Mouse (Mus musculus): ENCODE measurements around the gene Olfr907.

Olfr907 gene

DNA sequence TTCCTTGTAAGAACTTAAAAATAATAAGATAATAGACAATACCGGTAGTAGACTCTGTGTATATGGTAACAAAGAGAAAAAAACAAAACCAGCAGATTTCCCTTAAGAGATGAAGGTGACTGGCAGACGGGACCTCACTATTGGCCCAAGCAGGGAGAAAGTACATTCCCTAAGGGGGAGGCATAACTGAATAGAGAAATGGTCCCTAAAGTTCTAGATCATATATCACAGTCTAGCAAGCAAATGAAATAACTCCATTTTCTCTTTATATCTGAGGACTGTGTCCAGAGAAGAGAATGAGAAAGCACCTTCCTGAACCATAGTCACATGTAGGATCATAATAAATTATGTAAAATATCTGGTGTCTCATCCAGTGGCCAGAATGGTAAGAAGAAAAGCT, at the start of gene Olfr907:
Gene Olfr907, plus strand, starts transcription at position 301 of the 400 bp plus-strand sequence.
- no peak for DNase-seq (ENCODE audit: low read depth)

GRCm38 (mm10) chr9:38447352-38447751, 48.2 kb upstream of the Olfr907 start, which contains the start of gene Olfr902:
Gene Olfr902, plus strand, starts transcription at chr9:38447652.
- no peak for DNase-seq (ENCODE audit: low read depth)

DNA sequence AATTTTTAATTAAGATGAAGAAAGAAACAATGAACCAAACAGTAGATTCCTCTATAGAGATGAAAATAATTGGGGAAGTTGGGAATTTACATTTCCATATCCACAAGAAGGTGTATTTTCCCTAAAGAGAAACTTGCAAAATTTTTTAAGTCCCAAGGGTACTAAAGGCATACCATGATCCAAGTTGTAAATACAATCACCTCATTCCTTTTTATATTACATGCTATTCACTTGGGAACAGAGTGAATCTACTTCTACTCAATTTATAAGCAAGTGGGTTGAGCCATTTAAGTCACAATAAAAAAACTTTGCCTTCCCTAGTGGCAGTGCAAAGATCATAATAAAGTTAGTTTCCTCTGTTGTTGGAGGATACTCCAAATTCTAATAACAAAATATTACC, 32.8 kb upstream of the Olfr907 start, which contains the start of gene Olfr904:
Gene Olfr904, plus strand, starts transcription at position 301 of the 400 bp plus-strand sequence.
- no peak for DNase-seq (ENCODE audit: low read depth)

DNA sequence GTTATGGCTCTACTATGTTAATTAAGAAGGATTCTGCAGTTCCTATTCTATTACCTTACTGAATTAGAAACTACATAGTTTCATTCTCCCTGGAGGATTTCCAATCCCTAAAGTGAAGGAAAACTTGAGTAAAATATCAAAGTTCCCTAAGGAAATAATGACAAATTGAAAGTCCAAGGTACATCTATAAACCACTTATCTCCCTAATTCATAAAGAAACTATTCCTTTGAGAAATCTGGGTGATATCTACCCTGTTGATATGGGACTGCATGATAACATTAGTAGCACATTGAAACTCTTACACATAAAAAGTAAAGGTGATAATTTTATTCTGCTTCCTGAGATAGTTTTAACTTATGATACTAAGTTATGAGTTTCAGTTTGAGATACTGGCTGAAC, 24.8 kb upstream of the Olfr907 start, which contains the start of gene Olfr905:
Gene Olfr905, plus strand, starts transcription at position 301 of the 400 bp plus-strand sequence.
- DNase-seq (ENCODE audit: low read depth): no peak

GRCm38 (mm10) chr9:38486785-38487184, 8.8 kb upstream of the Olfr907 start, which contains the start of gene Olfr906:
Gene Olfr906, plus strand, starts transcription at chr9:38487085.
- DNase-seq (ENCODE audit: low read depth): no peak

GRCm38 (mm10) chr9:38512353-38512752, 16.8 kb downstream of the Olfr907 start:
- DNase-seq (ENCODE audit: low read depth): no peak

GRCm38 (mm10) chr9:38521280-38521679, 25.7 kb downstream of the Olfr907 start, which contains the start of gene Olfr911-ps1:
Gene Olfr911-ps1, plus strand, starts transcription at chr9:38521580.
- DNase-seq (ENCODE audit: low read depth): no peak

DNA sequence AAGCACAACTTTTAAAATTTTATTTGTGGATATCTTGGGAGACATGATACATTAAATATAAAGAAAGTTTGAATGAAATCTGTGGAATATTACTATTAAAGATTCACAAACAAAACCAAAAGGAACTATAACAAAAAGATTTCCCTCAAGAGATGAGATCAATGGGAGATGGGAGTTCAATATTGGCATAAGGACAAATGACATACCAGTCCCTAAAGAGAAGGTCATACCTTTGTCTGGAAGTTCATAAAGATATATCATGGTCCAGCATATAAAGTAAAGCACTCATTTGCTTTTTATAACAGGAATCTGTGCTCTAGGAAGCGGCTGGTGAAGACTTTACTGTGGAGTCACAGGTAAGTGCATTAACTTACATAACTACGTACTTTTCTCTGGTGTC, 41.9 kb downstream of the Olfr907 start, which contains the start of gene Olfr910:
Gene Olfr910, plus strand, starts transcription at position 301 of the 400 bp plus-strand sequence.
- no peak for DNase-seq (ENCODE audit: low read depth)

Measured in c-Kit-positive CD71-negative TER-119-negative erythroid progenitor cells, embryonic 14.5 days (primary cell).